Mouse (Mus musculus) CH12.LX (cell line): Measurements from ENCODE around the gene 1810030O07Rik.
"Not testable (repeated sequence)": the region's sequence is repeated elsewhere in the genome, so short reads cannot be mapped to it uniquely, and the experiment has no call there.

Source experiments
- BHLHE40 ChIP-seq: IDR thresholded peaks from 2 replicates; pipeline ENCODE4 v1.6.1; 2011; ENCODE audit warnings: mild to moderate bottlenecking, low read depth, low read length, improper control_type of control experiment
- CTCF ChIP-seq, 2 experiments: IDR thresholded peaks in 1 of 2; conservative IDR thresholded peaks in 1 of 2; 2 replicates each; pipeline ENCODE4 v1.5.1; 2011 to 2012; ENCODE audit warnings: low read depth in 2 of 2, low read length in 2 of 2, improper control_type of control experiment in 1 of 2, inconsistent platforms in 1 of 2, mild to moderate bottlenecking in 1 of 2, moderate library complexity in 1 of 2
- GABPA ChIP-seq: IDR thresholded peaks from 2 replicates; pipeline ENCODE4 v1.6.1; 2012; ENCODE audit warnings: low read depth, low read length, improper control_type of control experiment, inconsistent platforms; ENCODE audit not compliant: insufficient replicate concordance
- MAFK ChIP-seq: IDR thresholded peaks from 2 replicates; pipeline ENCODE4 v1.6.1; 2011; ENCODE audit warnings: low read length, improper control_type of control experiment; ENCODE audit not compliant: insufficient replicate concordance
- MAX ChIP-seq: IDR thresholded peaks from 2 replicates; pipeline ENCODE4 v1.6.1; 2011; ENCODE audit warnings: low read length, improper control_type of control experiment
- MEF2A ChIP-seq: IDR thresholded peaks from 2 replicates; pipeline ENCODE4 v1.6.1; 2014; ENCODE audit warnings: low read depth, mild to moderate bottlenecking, inconsistent platforms, low read length, improper control_type of control experiment, borderline replicate concordance
- MYC ChIP-seq: IDR thresholded peaks from 2 replicates; pipeline ENCODE4 v1.6.1; 2011; ENCODE audit warnings: low read depth, mild to moderate bottlenecking, improper control_type of control experiment, low read length
- NELFE ChIP-seq: IDR thresholded peaks from 2 replicates; pipeline ENCODE4 v1.6.1; 2011; ENCODE audit warnings: low read depth, low read length, improper control_type of control experiment
- POLR2A ChIP-seq: IDR thresholded peaks from 2 replicates; pipeline ENCODE4 v1.6.1; 2011; ENCODE audit warnings: low read depth, mild to moderate bottlenecking, improper control_type of control experiment, low read length
- RCOR1 ChIP-seq: conservative IDR thresholded peaks from 2 replicates; pipeline ENCODE4 v1.6.1; 2012; ENCODE audit warnings: low read depth, mild to moderate bottlenecking, inconsistent platforms, low read length, improper control_type of control experiment
- USF1 ChIP-seq: IDR thresholded peaks from 2 replicates; pipeline ENCODE4 v1.6.1; 2014; ENCODE audit warnings: low read depth, mild to moderate bottlenecking, inconsistent platforms, low read length, improper control_type of control experiment
- ZMIZ1 ChIP-seq: IDR thresholded peaks from 2 replicates; pipeline ENCODE4 v1.6.1; 2012; ENCODE audit warnings: low read depth, mild to moderate bottlenecking, inconsistent platforms, low read length, improper control_type of control experiment

- TF ChIP-seq BHLHE40; MYC; CTCF (conservative IDR thresholded peaks at IDR 0.05 in 1 of 2, IDR thresholded peaks at IDR 0.05 in 1 of 2; ENCODE audit: low read depth in 2 of 2, low read length in 2 of 2); RCOR1; USF1; POLR2A; GABPA; MAFK; NELFE; MEF2A; ZMIZ1; MAX: not testable (repeated sequence)
Measured at GRCm38 (mm10) chrX:12612360-12612759, 61.1 kb downstream of the 1810030O07Rik start.
